Mouse (Mus musculus): ENCODE results near the gene Dctpp1. TPM values are rescaled to one million over a fixed set of nuclear protein-coding genes. Genes with fewer than 3 reads are reported as not detected.

Gene Dctpp1
- polyA plus RNA-seq, 1 experiment from 2014 or later: 176 TPM

Other genes starting within 250 kb of the Dctpp1 start
- 5.5 and 5.6 TPM in 2 replicates for gene Mvp, start 246.1 kb downstream of the Dctpp1 start, polyA plus RNA-seq (2015; fragmentation: Nextera tagmentation; extraction: Ambion mirVana)
- 0.31 TPM in 1 of 2 replicates, not detected in the other for gene Pagr1b, start 244.2 kb downstream of the Dctpp1 start, polyA plus RNA-seq (2015; fragmentation: Nextera tagmentation; extraction: Ambion mirVana)
- 48.2 and 70.2 TPM in 2 replicates for gene Pagr1a, start 243.4 kb downstream of the Dctpp1 start, polyA plus RNA-seq (2015; fragmentation: Nextera tagmentation; extraction: Ambion mirVana)
- gene Gm42742, start 239.6 kb downstream of the Dctpp1 start, polyA plus RNA-seq (2015; fragmentation: Nextera tagmentation; extraction: Ambion mirVana): 52.2 and 64.8 TPM in 2 replicates
- gene Prrt2, start 239.5 kb downstream of the Dctpp1 start, polyA plus RNA-seq (2015; fragmentation: Nextera tagmentation; extraction: Ambion mirVana): 6.9 and 10.4 TPM in 2 replicates
- gene Maz, start 233.7 kb downstream of the Dctpp1 start, polyA plus RNA-seq (2015; fragmentation: Nextera tagmentation; extraction: Ambion mirVana): 61.9 and 64.6 TPM in 2 replicates
- gene Kif22, start 218.2 kb downstream of the Dctpp1 start, polyA plus RNA-seq (2015; fragmentation: Nextera tagmentation; extraction: Ambion mirVana): 113 and 118 TPM in 2 replicates
- not detected in 2 replicates for gene Zg16, start 173.4 kb downstream of the Dctpp1 start, polyA plus RNA-seq (2015; fragmentation: Nextera tagmentation; extraction: Ambion mirVana)
- gene AI467606, start 169.3 kb downstream of the Dctpp1 start, polyA plus RNA-seq (2015; fragmentation: Nextera tagmentation; extraction: Ambion mirVana): 2.6 and 2.7 TPM in 2 replicates
- gene Qprt, start 138.5 kb downstream of the Dctpp1 start, polyA plus RNA-seq (2015; fragmentation: Nextera tagmentation; extraction: Ambion mirVana): 3.1 and 3.4 TPM in 2 replicates
- gene Spn, start 122.9 kb downstream of the Dctpp1 start, polyA plus RNA-seq (2015; fragmentation: Nextera tagmentation; extraction: Ambion mirVana): 0.25 and 0.34 TPM in 2 replicates
- 72.2 and 72.4 TPM in 2 replicates for gene Cd2bp2, start 64.7 kb downstream of the Dctpp1 start, polyA plus RNA-seq (2015; fragmentation: Nextera tagmentation; extraction: Ambion mirVana)
- 31.7 and 34.8 TPM in 2 replicates for gene Tbc1d10b, start 52.2 kb downstream of the Dctpp1 start, polyA plus RNA-seq (2015; fragmentation: Nextera tagmentation; extraction: Ambion mirVana)
- gene Mylpf, start 51.8 kb downstream of the Dctpp1 start, polyA plus RNA-seq (2015; fragmentation: Nextera tagmentation; extraction: Ambion mirVana): 350 and 353 TPM in 2 replicates
- 51.8 and 52.1 TPM in 2 replicates for gene Zfp553, start 27.6 kb downstream of the Dctpp1 start, polyA plus RNA-seq (2015; fragmentation: Nextera tagmentation; extraction: Ambion mirVana)
- gene Sept1, start 27.6 kb downstream of the Dctpp1 start, polyA plus RNA-seq (2015; fragmentation: Nextera tagmentation; extraction: Ambion mirVana): 23.5 and 27.9 TPM in 2 replicates
- 75.1 and 82.7 TPM in 2 replicates for gene Zfp771, start 16.4 kb downstream of the Dctpp1 start, polyA plus RNA-seq (2015; fragmentation: Nextera tagmentation; extraction: Ambion mirVana)
- gene Sephs2, start 13.3 kb upstream of the Dctpp1 start, polyA plus RNA-seq (2015; fragmentation: Nextera tagmentation; extraction: Ambion mirVana): 69.4 and 72.8 TPM in 2 replicates
- 0.69 TPM in 2 replicates for gene Itgal, start 35.6 kb upstream of the Dctpp1 start, polyA plus RNA-seq (2015; fragmentation: Nextera tagmentation; extraction: Ambion mirVana)
- 19.8 and 20.6 TPM in 2 replicates for gene Zfp768, start 84.9 kb upstream of the Dctpp1 start, polyA plus RNA-seq (2015; fragmentation: Nextera tagmentation; extraction: Ambion mirVana)
- gene Zfp747, start 115.3 kb upstream of the Dctpp1 start, polyA plus RNA-seq (2015; fragmentation: Nextera tagmentation; extraction: Ambion mirVana): 8.7 and 9.2 TPM in 2 replicates
- gene 9130019O22Rik, start 126.5 kb upstream of the Dctpp1 start, polyA plus RNA-seq (2015; fragmentation: Nextera tagmentation; extraction: Ambion mirVana): 5.9 and 6.8 TPM in 2 replicates
- 7.6 and 7.9 TPM in 2 replicates for gene E430018J23Rik, start 132.9 kb upstream of the Dctpp1 start, polyA plus RNA-seq (2015; fragmentation: Nextera tagmentation; extraction: Ambion mirVana)
- gene Zfp764, start 146.1 kb upstream of the Dctpp1 start, polyA plus RNA-seq (2015; fragmentation: Nextera tagmentation; extraction: Ambion mirVana): 8.1 and 8.4 TPM in 2 replicates
- gene Zfp688, start 161.4 kb upstream of the Dctpp1 start, polyA plus RNA-seq (2015; fragmentation: Nextera tagmentation; extraction: Ambion mirVana): 27.4 and 28.8 TPM in 2 replicates
- 12.2 and 13.9 TPM in 2 replicates for gene Zfp689, start 188.4 kb upstream of the Dctpp1 start, polyA plus RNA-seq (2015; fragmentation: Nextera tagmentation; extraction: Ambion mirVana)
- 37.6 and 42.3 TPM in 2 replicates for gene Prr14, start 198.9 kb upstream of the Dctpp1 start, polyA plus RNA-seq (2015; fragmentation: Nextera tagmentation; extraction: Ambion mirVana)
- 15.0 and 15.3 TPM in 2 replicates for gene Fbrs, start 218.5 kb upstream of the Dctpp1 start, polyA plus RNA-seq (2015; fragmentation: Nextera tagmentation; extraction: Ambion mirVana)